Mouse (Mus musculus) cerebellum, adult (tissue): ENCODE measurements around the gene Wbp2.

Source experiments
- ATAC-seq: cut with Nextera tagmentation; 2 replicates; pipeline ENCODE4 v1.9.2; 2017; ENCODE audit warnings: mild to moderate bottlenecking, moderate library complexity, mixed read lengths; ENCODE audit not compliant: insufficient number of reproducible peaks, low FRiP score, low TSS enrichment

Wbp2 gene

DNA sequence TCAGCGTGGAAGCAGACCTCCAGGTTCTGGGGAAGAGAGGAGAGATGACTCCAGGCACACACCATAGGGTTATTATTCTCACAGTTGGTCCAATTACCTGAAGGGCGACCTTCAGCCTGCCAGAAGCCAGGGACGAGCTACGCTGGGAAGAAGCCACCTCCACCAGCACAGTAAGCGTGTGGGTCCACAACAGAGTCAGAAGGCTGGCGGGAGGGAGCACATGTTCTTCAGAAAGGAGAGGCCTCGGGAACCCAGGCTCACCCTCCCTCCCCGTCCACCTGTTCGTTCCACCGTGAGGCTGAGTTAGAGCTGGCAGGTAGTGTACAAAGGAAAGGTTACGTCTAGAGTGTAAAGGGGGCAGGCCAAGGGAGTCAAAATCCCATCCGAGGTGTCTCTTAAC is 21.4 kb downstream of the Wbp2 start:
- no peak for ATAC-seq

DNA sequence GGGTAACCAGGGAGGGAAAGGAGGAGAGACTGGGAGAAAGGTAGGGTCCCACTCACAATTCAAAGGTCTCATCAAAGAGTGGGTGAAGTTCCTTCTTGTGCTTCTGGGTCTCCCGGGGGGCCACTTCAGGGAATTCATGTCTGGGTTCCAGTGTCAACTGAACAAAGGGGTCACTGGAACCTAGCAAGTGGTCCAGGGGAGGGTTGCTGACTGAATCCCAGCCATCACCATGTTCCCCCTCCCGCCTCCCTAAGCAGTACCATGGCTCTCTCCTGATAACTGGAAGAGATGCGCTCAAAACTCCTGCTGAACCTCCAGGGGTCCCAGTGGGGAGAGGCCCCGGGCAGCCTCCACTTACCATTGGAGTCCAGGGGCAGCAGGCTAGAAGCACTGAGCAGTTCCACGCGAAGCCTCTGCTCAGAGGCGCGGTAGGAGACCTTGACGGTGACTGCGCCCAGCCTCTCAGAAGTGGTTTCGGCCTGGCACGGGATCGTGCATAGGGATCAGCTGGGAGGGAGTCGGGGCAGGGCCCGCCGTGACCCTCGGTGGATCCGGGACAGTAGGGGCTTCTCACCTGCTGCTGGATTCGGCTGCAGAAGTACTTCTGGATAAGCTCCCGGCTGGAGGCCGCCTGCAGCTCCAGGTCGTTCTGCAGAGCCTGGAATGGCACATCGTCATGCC is 22.5 kb downstream of the Wbp2 start:
- ATAC-seq, result no peak

DNA sequence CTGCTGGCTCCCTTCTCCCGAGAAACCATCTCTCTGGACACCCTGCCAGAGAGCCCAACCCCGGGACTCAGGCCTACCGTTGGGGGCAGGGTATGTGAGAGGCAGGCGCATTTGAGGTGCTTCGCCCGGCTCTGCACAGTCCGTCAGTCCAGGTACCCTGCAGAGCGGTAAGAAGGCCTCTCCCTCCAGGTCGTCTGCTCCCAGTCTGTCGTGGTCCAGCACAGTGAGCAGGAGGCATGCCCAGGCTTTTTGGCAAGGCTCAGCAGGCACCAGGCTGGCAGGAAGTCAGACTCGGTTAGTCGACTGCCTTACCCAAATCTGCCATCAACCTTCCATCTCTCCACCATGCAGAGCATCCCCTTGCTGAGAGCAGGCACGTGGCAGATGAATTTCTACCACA is 23.2 kb downstream of the Wbp2 start:
- peak; percentile 73 for ATAC-seq

DNA sequence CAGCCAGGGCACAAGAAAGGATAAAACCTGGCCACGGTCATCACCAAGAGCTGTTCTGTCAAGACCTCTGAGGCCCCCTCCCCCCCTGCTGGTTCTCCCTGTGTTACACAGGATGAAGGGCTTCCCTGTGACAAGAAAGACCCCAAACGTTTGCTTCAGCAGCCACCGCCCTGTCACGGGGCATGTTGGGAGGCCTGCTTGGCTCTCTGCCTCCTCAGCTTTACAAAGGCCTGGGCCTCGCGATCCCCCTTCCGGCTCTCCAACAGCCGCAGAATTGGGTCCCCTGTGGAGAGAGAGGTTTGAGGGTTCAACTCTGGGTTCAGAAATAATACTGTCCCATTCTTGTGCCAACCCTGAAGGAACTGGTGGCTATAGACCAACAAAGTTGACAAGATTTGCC is 24.3 kb downstream of the Wbp2 start:
- ATAC-seq, result no peak

DNA sequence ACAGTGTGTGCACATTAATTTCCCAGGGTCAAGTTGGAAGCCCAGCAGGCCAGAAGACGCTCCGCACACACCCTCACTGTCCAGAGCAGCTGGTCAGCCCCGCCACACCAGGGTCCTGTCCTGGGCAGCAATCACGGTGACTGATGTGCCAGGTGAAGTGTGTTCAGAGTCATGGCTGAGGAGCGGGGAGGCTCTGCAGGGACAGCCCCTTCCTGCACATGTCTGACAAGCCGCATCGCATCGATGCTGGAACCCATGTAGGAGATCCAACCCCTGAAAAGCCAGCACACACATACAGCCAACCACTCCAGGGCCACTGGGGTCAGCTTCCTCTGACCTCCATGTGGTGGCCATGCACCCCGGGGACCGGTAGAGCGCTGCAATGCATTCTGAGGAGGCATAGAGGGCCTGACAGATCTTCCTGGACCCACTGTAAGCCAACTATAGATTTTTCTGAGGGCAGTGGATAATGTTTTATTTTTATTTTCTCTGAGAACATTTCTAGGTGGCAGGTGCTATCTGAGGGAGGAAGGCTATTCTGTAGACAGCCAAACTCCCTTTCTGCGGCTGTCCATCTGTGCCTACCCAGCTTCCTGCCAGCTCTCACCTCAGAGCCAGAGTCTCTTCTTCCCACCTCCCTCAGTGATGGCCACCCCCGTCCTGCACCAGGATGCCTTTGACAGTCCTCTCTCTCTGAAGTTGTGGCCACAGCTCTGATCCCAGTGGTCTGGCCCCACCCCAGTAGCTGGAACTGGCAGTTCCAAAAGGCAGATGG is 25.0 kb downstream of the Wbp2 start:
- ATAC-seq, result 0 out of 2 replicates have a peak, but pooled peaks have one; percentile 32

DNA sequence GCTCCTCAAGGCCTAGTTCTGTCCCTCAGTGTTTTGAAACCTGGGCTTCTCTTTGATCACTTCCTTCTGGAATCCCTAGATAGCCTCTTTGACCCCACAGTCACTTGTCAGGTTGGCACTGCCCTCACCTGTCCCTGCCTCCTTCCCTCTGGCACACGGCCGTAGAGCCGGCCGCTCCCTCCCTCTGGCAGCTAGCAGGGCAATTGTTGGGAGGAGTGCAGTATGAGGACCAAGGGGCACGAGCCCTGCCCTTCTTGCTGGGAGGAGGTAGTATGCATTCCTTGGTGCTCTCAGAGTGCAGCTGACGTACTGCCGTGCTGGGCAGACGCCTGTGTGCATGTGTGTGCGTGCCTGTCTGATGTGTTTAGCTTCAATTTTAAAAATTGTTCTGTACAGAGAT is 26.2 kb downstream of the Wbp2 start:
- ATAC-seq, result no peak

DNA sequence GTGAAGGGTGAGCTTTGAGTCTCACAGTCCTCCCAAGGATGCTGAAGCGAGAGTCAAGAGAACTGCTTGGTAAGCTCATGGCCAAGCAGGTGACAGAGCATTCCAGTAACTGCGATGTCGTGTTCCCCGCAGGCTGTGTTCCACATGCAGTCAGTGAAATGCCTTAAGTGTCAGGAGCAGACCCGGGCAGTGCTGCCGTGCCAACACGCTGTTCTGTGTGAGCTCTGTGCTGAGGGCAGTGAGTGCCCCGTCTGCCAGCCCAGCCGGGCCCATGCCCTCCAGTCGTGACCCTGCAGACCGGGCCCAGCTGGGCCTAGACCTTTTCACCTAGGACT is 27.1 kb downstream of the Wbp2 start:
- no peak for ATAC-seq

DNA sequence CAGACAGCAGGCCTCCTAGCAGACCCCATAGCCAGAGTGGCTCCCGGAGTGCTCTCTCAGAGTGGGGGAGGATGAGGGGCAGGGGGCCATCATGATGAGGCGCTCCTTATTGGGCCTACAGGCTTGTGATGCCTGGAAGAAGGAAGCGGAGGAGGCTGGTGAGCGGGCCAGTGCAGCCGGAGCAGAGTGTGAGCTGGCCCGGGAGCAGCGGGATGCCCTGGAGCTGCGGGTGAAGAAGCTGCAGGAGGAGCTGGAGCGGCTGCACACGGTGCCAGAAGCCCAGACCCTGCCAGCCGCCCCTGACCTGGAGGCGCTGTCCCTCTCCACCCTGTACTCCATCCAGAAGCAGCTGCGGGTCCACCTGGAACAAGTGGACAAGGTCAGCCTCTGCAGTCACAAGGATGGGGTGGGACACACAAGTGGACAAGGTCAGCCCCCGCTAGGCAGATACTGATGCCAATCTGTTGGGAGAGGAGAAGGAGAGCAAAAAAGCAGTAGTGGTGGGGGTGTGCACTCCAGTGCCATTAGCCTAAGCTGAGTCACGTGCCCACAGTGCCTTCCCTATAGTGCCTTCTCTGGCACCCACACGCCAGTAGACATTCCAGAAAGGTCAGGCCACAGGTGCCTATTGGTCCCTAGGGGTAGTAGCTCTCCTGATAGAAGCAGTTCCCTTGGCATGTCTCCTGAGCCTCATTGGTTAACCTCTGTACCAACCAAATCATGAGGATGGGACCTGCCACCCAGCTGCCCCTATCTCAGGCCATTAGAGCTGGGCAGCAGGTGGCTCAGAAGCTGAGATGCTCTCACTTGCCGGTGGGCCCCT is 27.7 kb downstream of the Wbp2 start:
- ATAC-seq, result no peak

DNA sequence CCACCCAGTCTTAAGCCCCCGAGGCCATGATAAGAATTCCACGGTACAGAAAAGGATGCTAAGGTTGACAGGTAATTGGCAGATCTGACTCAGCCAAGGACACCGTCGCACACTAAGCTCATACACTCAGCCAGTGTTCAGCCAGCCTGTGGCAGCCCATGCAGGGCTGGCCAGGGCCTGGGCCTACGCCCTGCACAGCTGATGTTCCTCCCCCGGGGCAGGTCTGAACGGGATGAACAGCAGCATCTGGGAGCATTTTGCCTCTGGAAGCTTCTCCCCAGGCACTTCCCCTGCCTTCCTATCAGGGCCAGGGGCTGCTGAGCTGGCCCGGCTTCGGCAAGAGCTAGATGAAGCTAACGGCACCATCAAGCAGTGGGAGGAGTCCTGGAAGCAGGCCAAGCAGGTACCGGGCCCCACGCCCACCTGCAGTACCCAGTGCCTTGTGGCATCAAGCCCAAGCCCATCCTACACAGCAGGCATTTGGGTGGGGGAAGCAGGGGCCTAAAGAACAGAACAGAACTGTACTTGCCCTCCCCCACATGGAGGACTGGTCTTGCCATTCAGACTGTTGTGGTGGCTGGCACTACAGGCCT is 28.7 kb downstream of the Wbp2 start:
- no peak for ATAC-seq

DNA sequence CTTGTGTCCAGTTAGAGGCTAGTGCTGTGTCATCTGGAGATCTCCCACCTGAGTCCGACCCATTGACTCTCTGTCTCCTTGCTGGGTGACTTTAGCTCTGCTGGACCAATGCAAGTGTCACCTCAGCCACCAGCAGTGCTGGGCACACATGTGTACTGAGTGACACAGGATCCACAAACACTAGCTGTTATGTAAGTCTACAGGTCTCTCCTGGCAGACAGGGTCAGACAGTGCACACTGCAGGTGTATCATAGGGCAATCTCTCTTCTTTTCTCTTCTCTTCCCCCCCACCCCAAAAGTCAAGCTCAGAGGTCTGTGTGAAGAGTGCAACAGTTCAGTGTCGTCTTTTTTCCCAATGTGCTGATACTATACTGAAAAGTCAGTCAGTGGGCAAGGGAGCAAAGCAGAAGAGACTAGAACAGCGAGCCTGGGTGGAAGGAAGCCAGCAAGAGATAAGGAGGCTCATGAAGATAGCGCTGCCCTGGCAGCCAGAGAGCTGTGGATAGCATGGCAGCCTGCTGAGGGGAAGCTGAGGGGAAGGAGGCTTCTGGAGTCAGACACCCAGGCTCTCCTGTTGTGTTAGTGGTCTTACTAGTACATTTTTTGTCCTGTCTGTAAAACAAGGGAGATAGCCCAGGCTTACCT is 29.4 kb downstream of the Wbp2 start:
- no peak for ATAC-seq

DNA sequence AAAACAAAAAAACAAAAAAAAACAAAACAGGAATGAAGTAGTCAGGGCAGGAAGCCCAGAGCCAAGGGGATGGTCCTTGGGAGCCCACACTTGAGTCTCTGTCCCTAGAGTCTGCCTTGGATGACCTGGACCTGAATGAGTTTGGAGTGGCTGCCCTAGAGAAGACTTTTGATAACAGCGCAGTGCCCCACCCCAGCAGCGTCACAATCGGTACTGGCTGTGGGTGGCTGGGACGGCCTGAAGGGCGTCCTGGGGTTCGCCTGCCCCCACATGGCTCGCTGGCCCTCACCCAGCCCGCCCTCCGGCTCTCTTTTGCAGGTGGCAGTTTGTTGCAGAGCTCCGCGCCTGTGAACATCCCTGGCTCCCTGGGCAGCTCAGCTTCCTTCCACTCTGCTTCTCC is 30.9 kb downstream of the Wbp2 start:
- no peak for ATAC-seq

DNA sequence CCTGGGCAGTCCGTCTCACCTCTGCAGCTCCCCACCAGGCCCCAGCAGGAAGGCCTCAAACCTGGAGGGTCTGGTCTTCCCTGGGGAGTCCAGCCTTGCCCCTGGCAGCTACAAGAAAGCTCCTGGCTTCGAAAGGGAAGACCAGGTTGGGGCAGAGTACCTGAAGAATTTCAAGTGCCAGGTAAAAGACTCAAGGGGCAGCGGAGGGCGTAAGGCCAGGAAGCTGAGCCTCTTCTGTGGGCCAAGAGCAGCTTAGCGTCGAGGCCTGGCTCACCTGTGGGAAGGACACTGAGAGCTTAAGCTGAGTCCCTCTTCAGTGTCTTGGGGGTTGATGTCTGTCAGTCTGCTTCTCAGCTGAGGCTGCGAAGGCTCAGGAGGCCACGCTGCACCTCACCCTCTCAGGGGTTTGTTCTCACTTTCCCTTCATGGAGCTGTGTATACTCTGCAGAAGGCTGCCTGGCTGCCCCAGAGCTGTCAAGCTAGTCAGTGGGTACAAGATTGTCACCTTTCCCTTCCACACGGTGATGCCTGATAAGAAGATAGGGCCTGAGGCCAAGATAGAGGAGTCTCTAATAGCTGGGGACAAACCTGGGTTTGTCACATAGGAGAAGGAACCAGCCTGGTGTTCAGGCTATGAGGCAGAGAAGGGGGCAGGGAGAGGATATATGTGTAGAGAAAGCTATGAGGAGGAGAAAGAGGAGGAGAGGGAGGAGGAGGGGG is 33.1 kb downstream of the Wbp2 start:
- no peak for ATAC-seq

DNA sequence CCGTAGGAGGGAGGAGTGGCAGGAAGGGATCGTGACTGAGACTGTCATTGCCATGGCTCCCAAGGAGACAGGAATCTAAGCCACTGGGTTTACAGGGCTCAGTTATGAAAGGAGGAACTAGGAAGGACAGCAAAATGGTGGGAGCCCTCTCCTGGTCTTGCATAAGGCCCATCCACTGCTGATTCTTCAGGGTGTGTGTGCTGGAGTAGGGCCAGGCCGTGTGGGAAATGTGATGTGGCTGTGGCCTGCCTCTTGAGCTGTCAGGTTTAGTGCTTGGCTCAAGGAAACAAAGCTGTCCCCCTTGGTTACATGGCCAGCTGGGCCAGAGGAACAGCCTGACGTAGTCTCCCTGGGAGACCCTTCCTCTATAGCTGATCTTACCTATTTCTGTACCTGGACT is 36.6 kb downstream of the Wbp2 start:
- no peak for ATAC-seq

DNA sequence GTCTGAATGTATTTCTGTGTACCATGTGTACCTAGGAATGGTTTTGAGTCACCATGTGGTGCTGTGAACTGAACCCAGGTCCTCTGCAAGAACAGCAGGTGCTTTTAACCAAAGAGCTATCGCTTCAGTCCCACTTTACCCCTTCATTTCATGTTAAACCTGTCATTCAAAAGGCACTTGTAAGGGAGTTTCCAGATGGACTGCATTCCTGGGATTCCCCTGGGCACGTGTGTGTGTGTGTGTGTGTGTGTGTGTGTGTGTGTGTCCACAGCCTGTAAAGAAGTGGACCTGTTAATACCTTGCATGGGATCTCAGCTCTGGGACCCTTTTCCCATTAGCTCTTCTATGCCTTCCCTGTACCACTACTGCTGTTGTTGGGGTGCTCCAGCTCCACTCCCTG is 37.2 kb downstream of the Wbp2 start:
- ATAC-seq, result no peak

DNA sequence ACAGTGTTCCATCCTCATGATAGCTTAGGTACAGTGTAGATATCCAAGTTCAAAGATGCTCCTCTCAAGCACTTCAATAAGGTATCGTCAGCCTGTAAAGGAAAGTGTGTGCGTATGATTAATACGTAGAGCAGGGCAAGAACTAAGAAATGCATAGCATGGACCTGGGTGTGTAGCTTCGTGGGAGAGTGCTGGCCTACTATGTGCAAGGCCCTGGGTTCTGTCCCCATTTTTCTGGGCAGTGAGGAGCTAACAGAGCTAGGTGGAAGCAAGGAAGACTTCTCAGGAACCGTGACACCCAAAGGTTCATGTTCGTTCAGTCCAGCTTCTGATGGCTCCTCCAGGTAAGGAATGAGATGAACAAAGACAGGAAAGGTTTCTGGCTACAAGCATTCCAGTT is 41.6 kb downstream of the Wbp2 start:
- no peak for ATAC-seq

DNA sequence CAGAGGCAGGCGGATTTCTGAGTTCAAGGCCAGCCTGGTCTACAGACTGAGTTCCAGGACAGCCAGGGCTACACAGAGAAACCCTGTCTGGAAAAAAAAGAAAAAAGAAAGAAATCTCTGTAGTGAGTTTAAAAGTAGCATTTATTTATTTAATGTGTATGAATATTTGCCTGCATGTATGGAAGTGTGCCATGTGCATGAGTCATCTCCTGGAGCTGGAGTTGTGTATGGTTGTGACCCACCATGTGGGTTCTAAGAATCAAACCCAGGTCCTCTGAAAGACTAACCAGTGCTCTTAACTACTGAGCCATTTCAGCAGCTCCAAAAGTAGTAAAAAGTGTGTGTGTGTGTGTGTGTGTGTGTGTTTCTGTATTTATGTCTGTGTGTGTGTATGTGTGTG is 43.5 kb downstream of the Wbp2 start:
- no peak for ATAC-seq

DNA sequence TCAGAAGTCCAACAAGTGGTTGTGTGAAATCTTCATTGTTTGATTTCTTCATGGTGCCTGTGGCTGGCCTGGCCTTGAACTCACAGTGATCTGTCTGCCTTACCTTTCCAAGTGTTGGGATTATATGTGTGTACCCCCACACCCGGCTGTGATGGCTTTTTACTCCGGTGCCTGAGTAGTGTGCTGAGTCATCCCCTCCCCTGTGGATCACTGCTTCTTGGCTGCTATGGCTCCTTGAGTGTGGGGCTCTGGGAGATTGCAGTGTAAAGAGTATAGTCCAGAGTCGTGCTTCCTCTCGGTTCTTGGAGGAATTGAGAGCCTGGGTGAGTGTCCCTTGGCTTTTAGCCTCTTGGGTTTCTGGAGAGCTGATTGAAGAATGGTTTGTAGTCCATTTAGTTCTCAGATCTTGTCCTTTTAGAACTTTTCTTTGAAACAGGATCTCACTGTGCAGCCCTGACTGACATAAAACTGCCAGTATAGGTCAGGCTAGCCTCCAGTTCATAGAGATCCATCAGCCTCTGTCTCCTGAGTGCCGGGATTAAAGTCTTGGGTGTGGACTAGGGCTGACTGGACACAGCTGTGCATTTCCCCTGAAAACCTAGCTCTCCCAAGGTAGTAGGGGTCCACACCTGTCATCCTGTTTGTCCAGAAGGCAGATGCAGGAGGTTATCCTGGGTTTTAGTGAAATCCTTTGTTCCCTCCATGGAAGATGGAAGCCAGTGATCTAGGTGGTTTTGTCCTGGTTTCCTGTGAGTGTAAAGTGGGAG is 44.2 kb downstream of the Wbp2 start:
- ATAC-seq, result no peak

DNA sequence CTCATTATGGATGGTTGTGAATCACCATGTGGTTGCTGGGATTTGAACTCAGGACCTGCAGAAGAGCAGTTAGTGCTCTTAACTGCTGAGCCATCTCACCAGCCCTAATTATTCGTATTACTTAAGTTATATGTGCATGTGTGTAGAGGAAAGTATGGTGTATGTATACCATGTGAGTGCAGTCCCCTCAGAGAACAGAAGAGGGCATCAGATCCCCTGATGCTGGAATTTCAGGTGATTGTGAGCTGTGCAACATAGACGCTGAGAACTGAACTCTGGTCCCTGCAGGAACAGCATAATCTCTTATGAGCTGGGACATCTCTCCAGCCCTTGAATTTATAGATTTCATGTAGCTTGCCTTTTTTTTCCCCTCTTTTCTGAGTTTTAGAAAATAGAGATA is 45.0 kb downstream of the Wbp2 start:
- ATAC-seq, result no peak

DNA sequence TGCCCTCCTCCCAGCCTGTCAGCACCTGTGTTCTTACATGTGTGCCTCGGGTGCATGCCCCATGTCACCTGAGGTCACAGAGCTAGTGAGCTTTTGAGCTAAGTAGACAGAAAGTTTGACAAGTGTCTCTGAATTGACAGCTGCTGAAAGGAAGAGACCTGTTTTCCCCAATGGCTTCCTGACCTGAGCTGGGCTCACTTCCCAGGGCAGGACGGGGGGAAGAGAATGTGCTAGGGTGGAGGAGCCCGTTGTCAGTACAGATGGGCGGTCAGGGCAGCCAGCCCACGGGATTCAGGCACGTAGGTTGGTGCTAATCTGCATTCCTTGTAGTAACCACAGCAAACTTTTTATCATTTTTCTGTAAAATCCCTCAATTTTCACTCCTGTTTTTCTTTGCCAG is 46.2 kb downstream of the Wbp2 start:
- no peak for ATAC-seq
